Mouse (Mus musculus): ENCODE measurements at regions not wholly inside any gene's neighbourhood (a gene's known extent, or its start where the extent isn't known, plus 50 kb on each side); places are given as distances from the start of the nearest gene placed in this dataset.

- Histone ChIP-seq H3K9ac (ENCODE audit: insufficient read depth, low read depth) (no peak overlapping the region), H3K4me3 (replicated peaks in 1 of 3; ENCODE audit: low read depth in 2 of 3, low read length in 2 of 3, poor library complexity in 1 of 3) (no peak overlapping the region), H3K9me3 (replicated peaks; ENCODE audit: low read length) (peaks cover 5% of the 10 kb centered on the region), H3K4me1 (ENCODE audit: control insufficient read depth in 1 of 2, insufficient read depth in 2 of 2) (no peaks in the 10 kb centered on the region), H3K4me2 (ENCODE audit: insufficient read depth, low read depth, poor library complexity, severe bottlenecking) (no peak overlapping the region), H3K27ac (ENCODE audit: insufficient read depth, low read depth) (no peak overlapping the region), H3K36me3 (replicated peaks in 1 of 2; ENCODE audit: control insufficient read depth in 1 of 2, insufficient read depth in 1 of 2, low read length in 1 of 2) (no peaks in the 10 kb centered on the region), H3K27me3 (replicated peaks) (no peaks in the 10 kb centered on the region), H3K79me2 (replicated peaks; ENCODE audit: control insufficient read depth, extremely low read depth, insufficient read depth, poor library complexity, severe bottlenecking) (no peaks in the 10 kb centered on the region)
- no peak for DNase-seq (ENCODE audit: extremely low read depth)
- no peak for TF ChIP-seq BHLHE40 (IDR thresholded peaks at IDR 0.05; ENCODE audit: low read depth, low read length)
- TF ChIP-seq USF1 (IDR thresholded peaks at IDR 0.05; ENCODE audit: low read depth, low read length) = no peak
- TF ChIP-seq SIN3A (IDR thresholded peaks at IDR 0.05; ENCODE audit: low read length) = no peak
- no peak for TF ChIP-seq MAX (IDR thresholded peaks at IDR 0.05; ENCODE audit: low read length)
- TF ChIP-seq RAD21 (IDR thresholded peaks at IDR 0.05; ENCODE audit: low read depth, low read length) = no peak
- TF ChIP-seq ZKSCAN1 (IDR thresholded peaks at IDR 0.05; ENCODE audit: borderline replicate concordance, low read depth, low read length) = no peak
- TF ChIP-seq NRF1 (IDR thresholded peaks at IDR 0.05; ENCODE audit: low read depth, low read length) = no peak
- TF ChIP-seq POLR2AphosphoS2 (IDR thresholded peaks at IDR 0.05; ENCODE audit: low read depth, low read length) = no peak
- TF ChIP-seq CTCF (conservative IDR thresholded peaks at IDR 0.05 in 1 of 2, IDR thresholded peaks at IDR 0.05 in 1 of 2; ENCODE audit: low read depth in 2 of 2, low read length in 2 of 2) = no peak
- no peak for TF ChIP-seq MYC (IDR thresholded peaks at IDR 0.05; ENCODE audit: low read depth, low read length)
- TF ChIP-seq CHD2 (IDR thresholded peaks at IDR 0.05; ENCODE audit: low read length) = no peak
- no peak for TF ChIP-seq TCF12 (IDR thresholded peaks at IDR 0.05; ENCODE audit: low read depth, low read length)
- TF ChIP-seq KAT2A (IDR thresholded peaks at IDR 0.05; ENCODE audit: insufficient replicate concordance, low read length) = no peak
- in situ Hi-C loops (cut with MboI; ENCODE audit: low pct_ligation_motif_present, low pct_unique_long_range_greater_than_20kb, low sequenced_read_pairs) = no loop called here
- dilution Hi-C loops (cut with MboI; ENCODE audit: extremely low pct_ligation_motif_present, extremely low pct_unique_long_range_greater_than_20kb, low sequenced_read_pairs) = no loop called here
Measured at GRCm38 (mm10) chr3:127953610-127954009, 57.5 kb upstream of the Fam241a start.

- H3K4me3 ChIP-seq (replicated peaks in 1 of 3; ENCODE audit: low read depth in 2 of 3, low read length in 2 of 3, poor library complexity in 1 of 3) = no peak overlapping the region
- in situ Hi-C loops (cut with MboI; ENCODE audit: low pct_ligation_motif_present, low pct_unique_long_range_greater_than_20kb, low sequenced_read_pairs) = loop anchor here (5.0 to 25.0 kb wide), 3 partner anchors 97 to 337 kb away; no protein-coding TSS in a partner anchor
- no peaks in the 10 kb centered on the region for H3K36me3 ChIP-seq (replicated peaks in 1 of 2; ENCODE audit: control insufficient read depth in 1 of 2, insufficient read depth in 1 of 2, low read length in 1 of 2)
- H3K9ac ChIP-seq (ENCODE audit: insufficient read depth, low read depth) = no peak overlapping the region
- no peak overlapping the region for H3K27ac ChIP-seq (ENCODE audit: insufficient read depth, low read depth)
- DNase-seq (ENCODE audit: extremely low read depth) = peak; percentile 84
- H3K27me3 ChIP-seq (replicated peaks) = no peaks in the 10 kb centered on the region
- peaks cover 5% of the 10 kb centered on the region for H3K9me3 ChIP-seq (replicated peaks; ENCODE audit: low read length)
- TF ChIP-seq SMC3 (IDR thresholded peaks at IDR 0.05; ENCODE audit: low read depth, low read length) = peak; percentile 85
- TF ChIP-seq BHLHE40 (IDR thresholded peaks at IDR 0.05; ENCODE audit: low read depth, low read length) = no peak
- TF ChIP-seq NELFE (IDR thresholded peaks at IDR 0.05; ENCODE audit: low read depth, low read length) = 0 out of 2 replicates have a peak, but pooled peaks have one; percentile 19
- TF ChIP-seq IRF4 (IDR thresholded peaks at IDR 0.05; ENCODE audit: low read depth, low read length) = 0 out of 2 replicates have a peak, but pooled peaks have one; percentile 14
- no peak for TF ChIP-seq ETS1 (conservative IDR thresholded peaks at IDR 0.05; ENCODE audit: low read depth, low read length)
- no peak for TF ChIP-seq JUN (IDR thresholded peaks at IDR 0.05; ENCODE audit: insufficient read depth, low read depth, low read length)
- TF ChIP-seq EP300 (IDR thresholded peaks at IDR 0.05; ENCODE audit: low read length) = no peak
- peak; percentile 85 for TF ChIP-seq RAD21 (IDR thresholded peaks at IDR 0.05; ENCODE audit: low read depth, low read length)
- TF ChIP-seq CHD2 (IDR thresholded peaks at IDR 0.05; ENCODE audit: low read length) = no peak
- no peak for TF ChIP-seq TBP (conservative IDR thresholded peaks at IDR 0.05; ENCODE audit: low read depth, low read length)
- no peak for TF ChIP-seq MXI1 (IDR thresholded peaks at IDR 0.05; ENCODE audit: low read depth, low read length)
- TF ChIP-seq ZNF384 (IDR thresholded peaks at IDR 0.05; ENCODE audit: low read depth, low read length) = 0 out of 2 replicates have a peak, but pooled peaks have one; percentile 7
- peak; percentile 88 for TF ChIP-seq JUND (conservative IDR thresholded peaks at IDR 0.05; ENCODE audit: low read depth, low read length)
- peak in 1 of 2 experiments; percentile 87; a peak in 2 of 4 replicates for TF ChIP-seq CTCF (conservative IDR thresholded peaks at IDR 0.05 in 1 of 2, IDR thresholded peaks at IDR 0.05 in 1 of 2; ENCODE audit: low read depth in 2 of 2, low read length in 2 of 2)
- peak; percentile 55 for TF ChIP-seq ZC3H11A (IDR thresholded peaks at IDR 0.05; ENCODE audit: low read depth, low read length)
- no peak for TF ChIP-seq MAZ (IDR thresholded peaks at IDR 0.05; ENCODE audit: low read depth, low read length)
- no peak for TF ChIP-seq GABPA (IDR thresholded peaks at IDR 0.05; ENCODE audit: insufficient replicate concordance, low read depth, low read length)
- no peak overlapping the region for H3K4me2 ChIP-seq (ENCODE audit: insufficient read depth, low read depth, poor library complexity, severe bottlenecking)
- H3K79me2 ChIP-seq (replicated peaks; ENCODE audit: control insufficient read depth, extremely low read depth, insufficient read depth, poor library complexity, severe bottlenecking) = no peaks in the 10 kb centered on the region
- 0 out of 4 replicates have a peak, but pooled peaks cover 0 to 3% of the 10 kb centered on the region in 2 experiments for H3K4me1 ChIP-seq (ENCODE audit: control insufficient read depth in 1 of 2, insufficient read depth in 2 of 2)
- dilution Hi-C loops (cut with MboI; ENCODE audit: extremely low pct_ligation_motif_present, extremely low pct_unique_long_range_greater_than_20kb, low sequenced_read_pairs) = no loop called here
Measured at GRCm38 (mm10) chr3:127948898-127949620, 52.9 kb upstream of the Fam241a start.
